Mouse (Mus musculus): ENCODE measurements around the gene Ascc2. TPM values are rescaled to one million over a fixed set of nuclear protein-coding genes. Genes with fewer than 3 reads are reported as not detected.

Ascc2 gene
- polyA plus RNA-seq, 1 experiment from 2014 or later = 32.0 TPM

- no peak overlapping the region for H3K27ac ChIP-seq (ENCODE audit: low read length)
- ATAC-seq = no peak
- H3K9me3 ChIP-seq (ENCODE audit: control insufficient read depth, low read length) = no peaks in the 10 kb centered on the region
- H3K4me2 ChIP-seq (ENCODE audit: low read depth, low read length) = no peak overlapping the region
- no peak overlapping the region for H3K4me3 ChIP-seq (ENCODE audit: low read length)
- no peaks in the 10 kb centered on the region for H3K27me3 ChIP-seq (replicated peaks; ENCODE audit: control insufficient read depth, insufficient read depth, low read length)
- 0 out of 2 replicates have a peak, but pooled peaks cover 4% of the 10 kb centered on the region for H3K36me3 ChIP-seq (ENCODE audit: control insufficient read depth, insufficient read depth, low read length)
- peaks cover 14% of the 10 kb centered on the region; the same call in 1 of the 2 replicates for H3K4me1 ChIP-seq (ENCODE audit: control insufficient read depth, insufficient read depth, low read length)
- 90% methylated on average over 9 of the region's 9 CpGs for WGBS
- no peak overlapping the region for H3K9ac ChIP-seq (ENCODE audit: low read depth, low read length)
Measured at GRCm38 (mm10) chr11:4719961-4720360, 82.4 kb downstream of the Ascc2 start.

GRCm38 (mm10) chr11:4720393-4720792 is 82.8 kb downstream of the Ascc2 start:
- H3K9ac ChIP-seq (ENCODE audit: low read depth, low read length) = no peak overlapping the region
- H3K36me3 ChIP-seq (ENCODE audit: control insufficient read depth, insufficient read depth, low read length) = 0 out of 2 replicates have a peak, but pooled peaks cover 4% of the 10 kb centered on the region
- no peak overlapping the region for H3K4me2 ChIP-seq (ENCODE audit: low read depth, low read length)
- H3K4me3 ChIP-seq (ENCODE audit: low read length) = no peak overlapping the region
- H3K27ac ChIP-seq (ENCODE audit: low read length) = no peak overlapping the region
- H3K9me3 ChIP-seq (ENCODE audit: control insufficient read depth, low read length) = no peaks in the 10 kb centered on the region
- WGBS = 69% methylated on average over 11 of the region's 11 CpGs
- peaks cover 14% of the 10 kb centered on the region; the same call in 1 of the 2 replicates for H3K4me1 ChIP-seq (ENCODE audit: control insufficient read depth, insufficient read depth, low read length)
- ATAC-seq = no peak
- no peaks in the 10 kb centered on the region for H3K27me3 ChIP-seq (replicated peaks; ENCODE audit: control insufficient read depth, insufficient read depth, low read length)

GRCm38 (mm10) chr11:4720900-4721580 is 83.5 kb downstream of the Ascc2 start:
- Histone ChIP-seq H3K9me3 (ENCODE audit: control insufficient read depth, low read length) (no peaks in the 10 kb centered on the region), H3K27ac (ENCODE audit: low read length) (no peak overlapping the region), H3K4me1 (ENCODE audit: control insufficient read depth, insufficient read depth, low read length) (peaks cover 14% of the 10 kb centered on the region; the same call in 1 of the 2 replicates), H3K27me3 (replicated peaks; ENCODE audit: control insufficient read depth, insufficient read depth, low read length) (no peaks in the 10 kb centered on the region), H3K4me3 (ENCODE audit: low read length) (no peak overlapping the region), H3K9ac (ENCODE audit: low read depth, low read length) (no peak overlapping the region), H3K36me3 (ENCODE audit: control insufficient read depth, insufficient read depth, low read length) (0 out of 2 replicates have a peak, but pooled peaks cover 4% of the 10 kb centered on the region), H3K4me2 (ENCODE audit: low read depth, low read length) (no peak overlapping the region)
- no peak; the same call in 1 of the 2 replicates for ATAC-seq
- WGBS = 41% methylated on average over 7 of the region's 7 CpGs

- H3K27ac ChIP-seq (ENCODE audit: low read length) = no peak overlapping the region
- WGBS = 67% methylated on average over 8 of the region's 8 CpGs
- no peak overlapping the region for H3K4me2 ChIP-seq (ENCODE audit: low read depth, low read length)
- peaks cover 14% of the 10 kb centered on the region; the same call in 1 of the 2 replicates for H3K4me1 ChIP-seq (ENCODE audit: control insufficient read depth, insufficient read depth, low read length)
- H3K9ac ChIP-seq (ENCODE audit: low read depth, low read length) = no peak overlapping the region
- ATAC-seq = no peak
- H3K4me3 ChIP-seq (ENCODE audit: low read length) = no peak overlapping the region
- H3K27me3 ChIP-seq (replicated peaks; ENCODE audit: control insufficient read depth, insufficient read depth, low read length) = no peaks in the 10 kb centered on the region
- H3K36me3 ChIP-seq (ENCODE audit: control insufficient read depth, insufficient read depth, low read length) = 0 out of 2 replicates have a peak, but pooled peaks cover 4% of the 10 kb centered on the region
- no peaks in the 10 kb centered on the region for H3K9me3 ChIP-seq (ENCODE audit: control insufficient read depth, low read length)
Measured at GRCm38 (mm10) chr11:4721728-4722127, 84.2 kb downstream of the Ascc2 start.

GRCm38 (mm10) chr11:4729603-4730002 is 92.1 kb downstream of the Ascc2 start:
- 41% methylated on average over 12 of the region's 12 CpGs for WGBS
- H3K4me3 ChIP-seq (ENCODE audit: low read length) = no peak overlapping the region

DNA sequence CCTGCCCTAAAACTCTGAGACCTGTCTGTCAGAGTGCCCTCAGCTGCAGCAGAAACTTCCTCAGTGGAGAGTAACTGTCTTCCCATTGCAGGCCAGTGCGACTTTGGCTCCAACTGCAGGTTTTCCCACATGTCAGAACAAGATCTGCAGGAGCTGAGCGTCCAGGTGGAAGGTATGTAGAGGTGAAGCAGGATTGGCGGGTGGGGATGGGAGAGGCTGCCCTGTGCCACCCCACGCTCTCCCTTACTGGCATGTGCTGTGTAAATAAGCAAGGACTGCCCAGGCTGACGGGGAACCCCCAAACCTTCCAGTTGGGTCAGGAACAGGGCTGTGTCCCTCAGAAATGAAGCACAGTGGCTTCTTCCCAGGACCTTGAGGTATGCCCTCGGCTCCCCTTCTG is 92.5 kb downstream of the Ascc2 start:
- H3K27ac ChIP-seq (ENCODE audit: low read length) = no peak overlapping the region
- H3K4me3 ChIP-seq (ENCODE audit: low read length) = no peak overlapping the region
- no peak overlapping the region for H3K9ac ChIP-seq (ENCODE audit: low read depth, low read length)
- peaks cover 9% of the 10 kb centered on the region; the same call in 1 of the 2 replicates for H3K4me1 ChIP-seq (ENCODE audit: control insufficient read depth, insufficient read depth, low read length)
- H3K36me3 ChIP-seq (ENCODE audit: control insufficient read depth, insufficient read depth, low read length) = no peaks in the 10 kb centered on the region
- no peaks in the 10 kb centered on the region for H3K27me3 ChIP-seq (replicated peaks; ENCODE audit: control insufficient read depth, insufficient read depth, low read length)
- no peak overlapping the region for H3K4me2 ChIP-seq (ENCODE audit: low read depth, low read length)
- H3K9me3 ChIP-seq (ENCODE audit: control insufficient read depth, low read length) = no peaks in the 10 kb centered on the region
- peak; percentile 59; the same call in 1 of the 2 replicates for ATAC-seq
- WGBS = 60% methylated on average over 6 of the region's 6 CpGs

More at GRCm38 (mm10) chr11:4729603-4730002, 92.1 kb downstream of the Ascc2 start:
- peaks cover 9% of the 10 kb centered on the region; the same call in 1 of the 2 replicates for H3K4me1 ChIP-seq (ENCODE audit: control insufficient read depth, insufficient read depth, low read length)
- H3K27ac ChIP-seq (ENCODE audit: low read length) = no peak overlapping the region
- no peaks in the 10 kb centered on the region for H3K27me3 ChIP-seq (replicated peaks; ENCODE audit: control insufficient read depth, insufficient read depth, low read length)
- H3K36me3 ChIP-seq (ENCODE audit: control insufficient read depth, insufficient read depth, low read length) = no peaks in the 10 kb centered on the region
- no peak overlapping the region for H3K9ac ChIP-seq (ENCODE audit: low read depth, low read length)
- no peak overlapping the region for H3K4me2 ChIP-seq (ENCODE audit: low read depth, low read length)
- ATAC-seq = peak; percentile 65
- H3K9me3 ChIP-seq (ENCODE audit: control insufficient read depth, low read length) = no peaks in the 10 kb centered on the region

DNA sequence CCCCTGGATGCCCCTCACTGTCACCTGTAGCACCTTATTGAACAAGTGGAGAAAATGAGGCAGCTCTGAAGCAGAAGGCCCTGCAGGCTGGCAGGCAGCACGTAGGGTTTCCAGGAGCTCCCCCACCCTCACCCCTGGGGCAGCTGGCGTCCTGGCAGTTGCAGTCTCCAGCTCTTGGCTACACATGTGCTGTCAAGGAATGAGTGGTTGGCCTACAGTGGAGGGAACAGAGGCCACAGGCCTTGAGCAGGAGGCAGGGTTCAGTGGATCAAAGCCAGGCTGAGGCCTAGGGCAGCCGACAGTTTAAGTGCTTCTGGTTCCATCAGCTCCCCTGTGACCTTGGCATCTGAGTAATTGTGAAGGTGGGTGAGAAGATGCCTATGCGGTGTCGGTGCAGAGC is 93.4 kb downstream of the Ascc2 start:
- H3K4me2 ChIP-seq (ENCODE audit: low read depth, low read length) = no peak overlapping the region
- H3K9me3 ChIP-seq (ENCODE audit: control insufficient read depth, low read length) = no peaks in the 10 kb centered on the region
- H3K36me3 ChIP-seq (ENCODE audit: control insufficient read depth, insufficient read depth, low read length) = no peaks in the 10 kb centered on the region
- no peak overlapping the region for H3K27ac ChIP-seq (ENCODE audit: low read length)
- WGBS = 75% methylated on average over 5 of the region's 5 CpGs
- peaks cover 9% of the 10 kb centered on the region; the same call in 1 of the 2 replicates for H3K4me1 ChIP-seq (ENCODE audit: control insufficient read depth, insufficient read depth, low read length)
- no peak for ATAC-seq
- no peak overlapping the region for H3K9ac ChIP-seq (ENCODE audit: low read depth, low read length)
- H3K4me3 ChIP-seq (ENCODE audit: low read length) = no peak overlapping the region
- H3K27me3 ChIP-seq (replicated peaks; ENCODE audit: control insufficient read depth, insufficient read depth, low read length) = no peaks in the 10 kb centered on the region

- Histone ChIP-seq H3K4me1 (ENCODE audit: control insufficient read depth, insufficient read depth, low read length) (peaks cover 9% of the 10 kb centered on the region; the same call in 1 of the 2 replicates), H3K27me3 (replicated peaks; ENCODE audit: control insufficient read depth, insufficient read depth, low read length) (no peaks in the 10 kb centered on the region), H3K36me3 (ENCODE audit: control insufficient read depth, insufficient read depth, low read length) (no peaks in the 10 kb centered on the region), H3K9ac (ENCODE audit: low read depth, low read length) (no peak overlapping the region), H3K27ac (ENCODE audit: low read length) (no peak overlapping the region), H3K9me3 (ENCODE audit: control insufficient read depth, low read length) (no peaks in the 10 kb centered on the region), H3K4me2 (ENCODE audit: low read depth, low read length) (no peak overlapping the region), H3K4me3 (ENCODE audit: low read length) (no peak overlapping the region)
- 73% methylated on average over 7 of the region's 7 CpGs for WGBS
- no peak for ATAC-seq
Measured at GRCm38 (mm10) chr11:4731781-4732180, 94.2 kb downstream of the Ascc2 start.

DNA sequence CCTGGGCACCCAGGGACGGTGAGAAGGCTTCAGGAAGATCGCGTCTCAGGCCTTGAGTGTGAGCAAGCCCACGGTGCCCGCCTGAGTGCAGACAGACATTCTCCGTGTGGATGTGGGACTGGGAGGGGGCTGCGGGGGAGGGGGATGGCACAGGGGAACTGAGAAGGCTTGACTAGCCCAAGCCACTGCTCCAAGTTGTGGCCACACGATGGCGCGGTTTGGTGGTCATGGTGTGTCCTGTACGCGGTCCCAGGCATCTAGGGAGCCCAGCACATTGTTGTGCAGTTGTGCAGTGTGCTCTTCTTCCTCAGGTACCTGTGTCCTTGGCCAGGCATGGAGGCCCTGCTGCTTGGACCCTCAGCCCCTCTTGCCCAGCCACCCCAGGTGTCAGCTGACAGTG is 96.6 kb downstream of the Ascc2 start:
- H3K9ac ChIP-seq (ENCODE audit: low read depth, low read length) = no peak overlapping the region
- H3K4me1 ChIP-seq (ENCODE audit: control insufficient read depth, insufficient read depth, low read length) = peaks cover 9% of the 10 kb centered on the region; the same call in 1 of the 2 replicates
- no peak overlapping the region for H3K4me2 ChIP-seq (ENCODE audit: low read depth, low read length)
- H3K4me3 ChIP-seq (ENCODE audit: low read length) = no peak overlapping the region
- no peaks in the 10 kb centered on the region for H3K36me3 ChIP-seq (ENCODE audit: control insufficient read depth, insufficient read depth, low read length)
- no peak for ATAC-seq
- WGBS = 43% methylated on average over 12 of the region's 12 CpGs
- H3K27me3 ChIP-seq (replicated peaks; ENCODE audit: control insufficient read depth, insufficient read depth, low read length) = no peaks in the 10 kb centered on the region
- no peak overlapping the region for H3K27ac ChIP-seq (ENCODE audit: low read length)
- H3K9me3 ChIP-seq (ENCODE audit: control insufficient read depth, low read length) = no peaks in the 10 kb centered on the region
